Mouse (Mus musculus) E14TG2a.4 (cell line): ENCODE results near the gene Nmb.
"Not testable (repeated sequence)": the region's sequence is repeated elsewhere in the genome, so short reads cannot be mapped to it uniquely, and the experiment has no call there.

ENCODE experiments used
- H3K27me3 ChIP-seq: 2 replicates; pipeline ENCODE4 v1.6.1; 2014; ENCODE audit warnings: low read length, control low read depth; ENCODE audit not compliant: insufficient read depth
- H3K36me3 ChIP-seq: 2 replicates; pipeline ENCODE4 v1.6.1; 2014; ENCODE audit warnings: low read length, control low read depth; ENCODE audit not compliant: insufficient read depth
- H3K4me1 ChIP-seq: replicated peaks from 2 replicates; pipeline ENCODE4 v1.6.1; 2014; ENCODE audit warnings: low read depth, low read length, control low read depth
- H3K4me3 ChIP-seq: replicated peaks from 2 replicates; pipeline ENCODE4 v1.5.1; 2014; ENCODE audit warnings: mild to moderate bottlenecking, low read length
- H3K9me3 ChIP-seq: 2 replicates; pipeline ENCODE4 v1.6.1; 2014; ENCODE audit warnings: low read length, control low read depth
- CTCF ChIP-seq: conservative IDR thresholded peaks from 2 replicates; pipeline ENCODE4 v1.5.1; 2014; ENCODE audit warnings: low read length
- NANOG ChIP-seq: IDR thresholded peaks from 2 replicates; pipeline ENCODE4 v1.6.1; 2014; ENCODE audit warnings: borderline replicate concordance, low read length, mixed read lengths
- POU5F1 ChIP-seq: IDR thresholded peaks from 2 replicates; pipeline ENCODE4 v1.6.1; 2014; ENCODE audit warnings: low read length, borderline replicate concordance

Nmb gene

DNA sequence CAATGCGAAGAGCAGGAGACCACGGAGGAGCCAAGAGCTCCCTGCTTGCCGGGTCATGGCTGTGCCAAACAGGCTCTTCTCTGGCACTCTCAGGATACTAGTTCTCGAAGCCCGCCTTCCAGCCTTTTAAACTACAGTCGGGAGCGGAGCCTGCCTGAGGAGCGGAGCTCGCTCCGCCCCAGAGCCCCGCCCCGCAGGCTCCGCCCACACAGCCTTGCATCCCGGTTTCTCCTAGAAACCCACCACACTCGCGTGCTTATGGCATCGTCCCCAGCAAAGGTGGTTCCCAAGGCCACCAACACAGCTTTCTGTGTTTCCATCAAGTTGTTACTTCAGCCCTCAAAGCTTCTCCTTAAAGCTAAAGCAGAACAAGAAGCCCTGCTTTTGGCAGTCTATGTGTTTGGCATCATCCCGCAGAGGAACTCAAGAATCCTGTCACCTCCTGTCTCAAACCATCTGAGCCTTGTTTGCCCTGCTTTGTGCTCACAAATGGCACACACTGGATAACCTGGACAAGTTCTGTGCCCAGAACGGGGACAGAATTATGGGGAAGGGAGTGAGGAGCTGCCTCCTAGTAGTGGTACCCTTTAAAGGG is at the start of gene Nmb:
Gene Nmb, minus strand, starts transcription at position 156 of the 595 bp plus-strand sequence.
- TF ChIP-seq CTCF (no peak), POU5F1 (no peak), NANOG (no peak)
- no peaks in the 10 kb centered on the region for H3K9me3 ChIP-seq
- H3K4me1 ChIP-seq: peaks cover 41% of the 10 kb centered on the region
- peaks cover 46% of the 10 kb centered on the region for H3K36me3 ChIP-seq
- peaks cover 15% of the 10 kb centered on the region for H3K27me3 ChIP-seq
- peak within 1 kb of the TSS; percentile 77 for H3K4me3 ChIP-seq

GRCm38 (mm10) chr7:80954251-80954650 is 49.4 kb upstream of the Nmb start:
- Histone ChIP-seq H3K36me3 (no peaks in the 10 kb centered on the region), H3K27me3 (peaks cover 3% of the 10 kb centered on the region; the same call in 1 of the 2 replicates), H3K4me3 (no peak overlapping the region), H3K4me1 (no peaks in the 10 kb centered on the region), H3K9me3 (no peaks in the 10 kb centered on the region)
- TF ChIP-seq POU5F1 (no peak), NANOG (no peak), CTCF (no peak)

GRCm38 (mm10) chr7:80952140-80952539 is 47.3 kb upstream of the Nmb start:
- H3K4me3 ChIP-seq: no peak overlapping the region
- TF ChIP-seq CTCF (no peak), POU5F1 (no peak), NANOG (no peak)
- H3K9me3 ChIP-seq: no peaks in the 10 kb centered on the region
- H3K4me1 ChIP-seq: peaks cover 8% of the 10 kb centered on the region
- H3K36me3 ChIP-seq: no peaks in the 10 kb centered on the region
- H3K27me3 ChIP-seq: peaks cover 3% of the 10 kb centered on the region; the same call in 1 of the 2 replicates

DNA sequence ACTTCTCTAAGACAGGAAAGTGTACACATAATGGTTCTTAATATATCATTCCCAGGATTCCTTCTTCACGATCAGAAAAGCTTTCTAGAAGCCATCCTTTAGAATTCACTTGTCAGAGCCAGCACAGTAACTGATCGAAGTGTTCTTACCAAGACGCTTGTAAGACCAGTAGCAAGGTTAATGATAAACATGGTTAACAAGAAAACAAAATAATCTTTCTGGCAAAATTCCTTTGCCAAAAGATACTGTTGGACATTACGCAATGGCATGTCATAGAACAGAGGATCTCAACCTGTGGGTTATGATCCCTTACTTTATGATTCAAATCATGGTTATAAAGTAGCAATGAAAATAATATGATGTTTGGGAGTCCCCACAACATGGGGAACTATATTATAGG is 46.6 kb upstream of the Nmb start:
- no peak for TF ChIP-seq POU5F1
- TF ChIP-seq NANOG: no peak
- no peak for TF ChIP-seq CTCF
- Histone ChIP-seq H3K4me1 (peaks cover 13% of the 10 kb centered on the region), H3K4me3 (no peak overlapping the region), H3K27me3 (peaks cover 3% of the 10 kb centered on the region; the same call in 1 of the 2 replicates), H3K9me3 (no peaks in the 10 kb centered on the region), H3K36me3 (no peaks in the 10 kb centered on the region)

DNA sequence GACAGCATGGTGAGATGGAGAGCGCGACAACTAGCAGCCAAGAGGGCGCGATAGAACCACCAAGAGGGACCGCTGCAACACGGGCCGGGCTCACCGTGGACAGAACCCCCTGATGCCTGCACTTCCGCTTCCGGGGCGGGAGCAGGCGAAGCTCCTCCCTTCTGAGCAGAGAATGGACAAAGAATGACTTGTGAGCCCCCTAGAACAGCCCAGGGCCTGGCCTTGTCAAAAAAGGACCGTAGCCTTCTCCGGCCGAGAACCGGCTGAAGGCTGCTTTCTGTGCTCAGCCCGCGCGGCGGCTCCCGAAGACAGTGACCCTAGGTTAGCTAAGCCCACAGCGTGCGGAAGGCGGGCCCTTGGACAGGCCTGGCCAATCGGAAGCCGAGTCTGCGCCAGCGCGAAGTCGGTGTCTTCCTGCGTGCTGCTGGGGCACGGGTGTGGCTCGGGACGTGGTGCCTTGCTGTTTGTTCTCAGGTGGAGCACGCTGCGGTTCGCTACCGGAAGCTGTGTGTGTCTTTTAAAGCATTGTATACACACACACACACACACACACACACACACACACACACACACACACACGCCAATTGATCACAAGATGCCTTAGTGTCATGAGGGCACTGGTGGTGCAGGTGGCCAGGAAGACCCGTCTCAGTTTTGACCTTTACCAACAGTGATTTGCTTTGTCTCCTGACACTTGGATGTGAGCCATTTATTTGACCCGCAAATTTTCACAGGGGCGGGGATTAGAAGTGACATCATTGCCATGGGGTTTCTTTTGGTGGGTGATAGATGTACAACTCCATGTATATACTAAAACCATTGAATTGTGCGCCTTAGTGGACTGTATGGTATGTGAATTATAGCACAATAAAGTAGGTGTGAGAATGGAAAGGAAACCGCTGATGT is 42.8 kb upstream of the Nmb start, which contains the start of gene Sec11a:
Gene Sec11a, minus strand, starts transcription at position 336 of the 906 bp plus-strand sequence.
- no peaks in the 10 kb centered on the region for H3K9me3 ChIP-seq

GRCm38 (mm10) chr7:80939808-80940207 is 34.9 kb upstream of the Nmb start:
- Histone ChIP-seq H3K4me1 (peaks cover 46% of the 10 kb centered on the region), H3K4me3 (no peak overlapping the region), H3K36me3 (peaks cover 38% of the 10 kb centered on the region), H3K9me3 (no peaks in the 10 kb centered on the region), H3K27me3 (no peaks in the 10 kb centered on the region)
- TF ChIP-seq POU5F1 (no peak), NANOG (no peak), CTCF (no peak)

More for the DNA sequence above, 42.8 kb upstream of the Nmb start, which contains the start of gene Sec11a:
- H3K4me1 ChIP-seq: peaks cover 42% of the 10 kb centered on the region
- peak within 1 kb of the TSS; percentile 97 for H3K4me3 ChIP-seq
- peaks cover 14% of the 10 kb centered on the region for H3K36me3 ChIP-seq
- TF ChIP-seq NANOG (no peak), POU5F1 (no peak), CTCF (no peak)
- H3K27me3 ChIP-seq: peaks cover 3% of the 10 kb centered on the region; the same call in 1 of the 2 replicates

GRCm38 (mm10) chr7:80937304-80937666 is 32.4 kb upstream of the Nmb start:
- H3K27me3 ChIP-seq, H3K4me3 ChIP-seq, H3K9me3 ChIP-seq: not testable (repeated sequence)
- H3K36me3 ChIP-seq: peaks cover 55% of the 10 kb centered on the region
- H3K4me1 ChIP-seq: peaks cover 33% of the 10 kb centered on the region

GRCm38 (mm10) chr7:80936617-80937303 is 31.9 kb upstream of the Nmb start:
- peaks cover 55% of the 10 kb centered on the region for H3K36me3 ChIP-seq
- H3K9me3 ChIP-seq, H3K27me3 ChIP-seq, H3K4me3 ChIP-seq: not testable (repeated sequence)
- H3K4me1 ChIP-seq: peaks cover 30% of the 10 kb centered on the region
